Mouse (Mus musculus) stomach, postnatal 0 days (tissue): ENCODE results near the gene Serpine1.

Experiments used
- CTCF ChIP-seq: IDR thresholded peaks from 2 replicates; pipeline ENCODE4 v1.5.1; 2016; ENCODE audit warnings: antibody characterized with exemption, low read depth, mild to moderate bottlenecking, moderate library complexity
- EP300 ChIP-seq: optimal IDR thresholded peaks from 2 replicates; pipeline ENCODE3; 2016; ENCODE audit warnings: antibody characterized with exemption

DNA sequence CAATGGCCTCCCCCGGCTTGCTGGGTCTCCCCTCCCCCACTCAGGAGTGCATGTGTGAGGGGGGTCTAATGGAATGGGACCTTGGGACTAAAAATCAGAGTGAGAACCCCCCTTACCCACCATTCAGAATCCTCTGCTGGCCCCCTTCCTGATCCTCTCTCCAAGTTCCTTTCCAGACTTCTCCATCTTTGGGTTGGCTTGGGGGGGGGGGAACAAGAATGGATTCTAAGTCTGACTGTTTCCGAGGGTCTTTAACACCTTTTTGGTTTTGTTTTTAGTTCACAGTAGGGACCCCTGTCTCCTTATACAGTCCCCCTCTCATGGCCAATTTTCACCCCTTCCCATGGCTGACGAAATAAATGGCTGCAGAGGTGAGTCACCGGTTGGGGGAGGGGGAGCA, 46.0 kb downstream of the Serpine1 start, which contains the start of gene Vgf:
- no peak for TF ChIP-seq CTCF
- TF ChIP-seq EP300 = no peak
